Mouse (Mus musculus): ENCODE data around the gene Obscn. TPM values are rescaled to one million over a fixed set of nuclear protein-coding genes. Genes with fewer than 3 reads are reported as not detected.

Gene Obscn
- total and polyA plus RNA-seq, 2 experiments from 2014 or later, result 0.38 to 2.1 TPM

DNA sequence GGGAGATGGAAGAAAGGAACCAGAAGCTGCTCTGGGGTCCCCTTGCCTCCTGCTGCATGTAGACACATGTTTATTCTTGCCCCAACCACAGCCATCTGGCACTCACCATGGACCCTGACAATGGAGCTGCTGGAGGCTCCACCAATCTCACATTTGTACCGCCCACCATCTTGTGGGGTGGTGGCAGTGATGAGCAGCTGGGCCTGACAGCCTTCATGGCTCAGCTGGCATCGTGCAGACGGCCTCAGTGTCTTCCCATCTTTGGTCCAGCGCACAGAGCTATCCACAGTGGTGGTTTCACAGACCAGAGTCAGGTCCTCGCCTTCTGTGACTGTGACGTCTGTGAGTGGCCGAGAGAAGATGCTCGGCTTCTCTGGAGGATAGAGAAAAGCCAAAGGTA is 67.3 kb downstream of the Obscn start:
- no peak for TF ChIP-seq CTCF (IDR thresholded peaks at IDR 0.05)
- ATAC-seq (ENCODE audit: low FRiP score) (no peak), DNase-seq (ENCODE audit: low spot score) (no peak)
- Histone ChIP-seq H3K9me3 (ENCODE audit: low read length) (no peaks in the 10 kb centered on the region), H3K4me2 (ENCODE audit: low read depth, low read length, poor library complexity, severe bottlenecking) (no peak overlapping the region), H3K4me1 (ENCODE audit: insufficient read depth, low read length) (no peaks in the 10 kb centered on the region), H3K27ac (ENCODE audit: low read depth, low read length) (no peak overlapping the region), H3K9ac (replicated peaks; ENCODE audit: low read length, poor library complexity, severe bottlenecking) (no peak overlapping the region), H3K27me3 (ENCODE audit: insufficient read depth, low read length) (no peaks in the 10 kb centered on the region), H3K36me3 (ENCODE audit: insufficient read depth, low read length) (no peaks in the 10 kb centered on the region), H3K4me3 (ENCODE audit: low read depth, low read length) (no peak overlapping the region)
- 81% methylated on average over 8 of the region's 8 CpGs for WGBS

DNA sequence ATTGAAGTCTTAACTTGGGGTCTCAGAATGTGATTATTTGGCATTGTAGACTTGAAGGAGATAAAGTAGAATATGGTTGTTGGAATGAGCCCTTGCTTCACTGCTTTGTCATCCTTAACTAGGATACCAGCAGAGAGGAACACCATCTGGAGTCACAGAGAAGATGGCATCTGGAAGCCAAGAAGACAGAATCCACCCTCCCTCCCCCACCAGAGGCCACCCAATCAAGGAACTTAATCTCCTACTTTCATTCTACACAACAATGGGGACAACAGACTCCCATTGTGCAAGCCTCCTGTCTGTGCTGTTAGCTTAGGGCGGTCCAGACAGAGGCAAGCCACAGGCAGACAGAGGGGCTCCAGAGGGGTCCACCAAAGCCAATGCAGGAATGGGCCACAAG is 67.8 kb downstream of the Obscn start:
- H3K4me2 ChIP-seq (ENCODE audit: low read depth, low read length, poor library complexity, severe bottlenecking), result no peak overlapping the region
- ATAC-seq (ENCODE audit: low FRiP score) (no peak), DNase-seq (ENCODE audit: low spot score) (no peak)
- no peak overlapping the region for H3K4me3 ChIP-seq (ENCODE audit: low read depth, low read length)
- TF ChIP-seq CTCF (IDR thresholded peaks at IDR 0.05), result no peak
- 12% methylated on average over 1 of the region's 1 CpGs for WGBS
- no peaks in the 10 kb centered on the region for H3K9me3 ChIP-seq (ENCODE audit: low read length)
- H3K9ac ChIP-seq (replicated peaks; ENCODE audit: low read length, poor library complexity, severe bottlenecking), result no peak overlapping the region
- no peak overlapping the region for H3K27ac ChIP-seq (ENCODE audit: low read depth, low read length)
- H3K36me3 ChIP-seq (ENCODE audit: insufficient read depth, low read length), result no peaks in the 10 kb centered on the region
- H3K4me1 ChIP-seq (ENCODE audit: insufficient read depth, low read length), result no peaks in the 10 kb centered on the region
- H3K27me3 ChIP-seq (ENCODE audit: insufficient read depth, low read length), result no peaks in the 10 kb centered on the region

DNA sequence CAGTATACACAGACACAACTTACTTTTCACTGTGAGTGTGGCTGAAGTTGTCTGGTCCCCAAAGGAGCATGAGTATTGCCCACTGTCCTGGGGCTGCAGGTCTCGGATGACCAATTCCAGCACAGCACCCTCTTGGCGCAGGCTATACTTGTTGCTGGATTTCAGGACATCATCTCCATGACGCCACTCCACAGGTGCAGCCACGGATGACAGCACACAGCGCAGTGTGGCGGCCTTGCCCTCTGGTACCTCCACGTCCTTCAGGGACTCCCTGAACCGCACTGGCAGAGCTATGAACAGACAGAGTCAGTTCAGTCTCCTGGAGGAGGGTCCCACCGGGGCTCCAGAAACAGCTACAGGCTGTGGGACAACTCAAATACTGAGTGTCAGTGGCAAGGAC is 68.3 kb downstream of the Obscn start:
- H3K4me1 ChIP-seq (ENCODE audit: insufficient read depth, low read length), result no peaks in the 10 kb centered on the region
- no peaks in the 10 kb centered on the region for H3K9me3 ChIP-seq (ENCODE audit: low read length)
- H3K4me3 ChIP-seq (ENCODE audit: low read depth, low read length), result no peak overlapping the region
- no peak overlapping the region for H3K4me2 ChIP-seq (ENCODE audit: low read depth, low read length, poor library complexity, severe bottlenecking)
- ATAC-seq (ENCODE audit: low FRiP score) (no peak), DNase-seq (ENCODE audit: low spot score) (no peak)
- TF ChIP-seq CTCF (IDR thresholded peaks at IDR 0.05), result no peak
- no peak overlapping the region for H3K27ac ChIP-seq (ENCODE audit: low read depth, low read length)
- no peaks in the 10 kb centered on the region for H3K27me3 ChIP-seq (ENCODE audit: insufficient read depth, low read length)
- H3K9ac ChIP-seq (replicated peaks; ENCODE audit: low read length, poor library complexity, severe bottlenecking), result no peak overlapping the region
- no peaks in the 10 kb centered on the region for H3K36me3 ChIP-seq (ENCODE audit: insufficient read depth, low read length)
- 76% methylated on average over 9 of the region's 9 CpGs for WGBS

DNA sequence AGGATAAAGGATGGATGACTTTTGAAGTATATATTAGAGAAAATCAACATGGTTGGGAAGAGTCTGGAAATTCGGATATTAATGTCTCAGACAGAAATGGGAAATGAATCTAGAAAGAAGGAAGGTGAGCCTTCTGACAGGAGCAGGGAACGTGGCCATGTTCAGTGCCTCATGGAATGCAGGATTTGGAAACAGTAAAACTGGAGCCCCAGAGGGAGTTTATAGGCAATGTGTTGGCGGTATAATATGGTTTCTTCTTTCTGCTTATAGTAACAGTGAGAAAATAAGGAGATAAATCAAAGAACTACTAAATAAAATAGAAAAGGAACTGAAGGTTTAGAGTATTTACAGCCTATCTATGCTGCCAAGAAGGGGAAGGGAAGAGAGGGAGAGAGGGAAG is 78.2 kb downstream of the Obscn start:
- Histone ChIP-seq H3K9me3 (ENCODE audit: low read length) (no peaks in the 10 kb centered on the region), H3K27me3 (ENCODE audit: insufficient read depth, low read length) (no peaks in the 10 kb centered on the region), H3K4me1 (ENCODE audit: insufficient read depth, low read length) (no peaks in the 10 kb centered on the region), H3K9ac (replicated peaks; ENCODE audit: low read length, poor library complexity, severe bottlenecking) (no peak overlapping the region), H3K36me3 (ENCODE audit: insufficient read depth, low read length) (no peaks in the 10 kb centered on the region), H3K27ac (ENCODE audit: low read depth, low read length) (no peak overlapping the region), H3K4me3 (ENCODE audit: low read depth, low read length) (no peak overlapping the region), H3K4me2 (ENCODE audit: low read depth, low read length, poor library complexity, severe bottlenecking) (no peak overlapping the region)
- no peak for ATAC-seq (ENCODE audit: low FRiP score)
- no peak for TF ChIP-seq CTCF (IDR thresholded peaks at IDR 0.05)
- DNase-seq (ENCODE audit: low spot score), result no peak
- WGBS, result 61% methylated on average over 3 of the region's 3 CpGs

DNA sequence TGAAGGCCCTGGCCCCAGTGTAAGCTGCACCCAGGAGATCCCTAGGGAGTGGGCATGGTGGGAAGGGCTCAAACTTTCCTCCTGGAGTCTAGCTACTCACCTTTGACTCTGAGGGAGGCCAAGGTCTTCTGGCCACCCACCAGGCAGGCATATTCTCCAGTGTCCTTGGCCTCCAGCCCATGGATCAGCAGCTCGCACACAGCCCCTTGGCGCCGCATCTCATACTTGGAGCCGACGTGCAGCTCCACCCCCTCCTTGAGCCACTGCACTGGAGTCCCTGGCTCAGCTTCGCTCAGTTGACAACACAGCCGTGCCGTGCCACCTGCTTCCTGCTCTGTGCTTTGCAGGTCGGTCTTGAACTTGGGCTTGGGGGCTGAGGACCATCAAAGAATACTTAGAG is 85.2 kb downstream of the Obscn start:
- ATAC-seq (ENCODE audit: low FRiP score) (no peak), DNase-seq (ENCODE audit: low spot score) (no peak)
- H3K9me3 ChIP-seq (ENCODE audit: low read length), result no peaks in the 10 kb centered on the region
- 85% methylated on average over 9 of the region's 9 CpGs for WGBS
- no peak overlapping the region for H3K4me2 ChIP-seq (ENCODE audit: low read depth, low read length, poor library complexity, severe bottlenecking)
- no peaks in the 10 kb centered on the region for H3K4me1 ChIP-seq (ENCODE audit: insufficient read depth, low read length)
- no peak overlapping the region for H3K9ac ChIP-seq (replicated peaks; ENCODE audit: low read length, poor library complexity, severe bottlenecking)
- no peak overlapping the region for H3K27ac ChIP-seq (ENCODE audit: low read depth, low read length)
- no peak for TF ChIP-seq CTCF (IDR thresholded peaks at IDR 0.05)
- H3K4me3 ChIP-seq (ENCODE audit: low read depth, low read length), result no peak overlapping the region
- H3K36me3 ChIP-seq (ENCODE audit: insufficient read depth, low read length), result no peaks in the 10 kb centered on the region
- H3K27me3 ChIP-seq (ENCODE audit: insufficient read depth, low read length), result no peaks in the 10 kb centered on the region

DNA sequence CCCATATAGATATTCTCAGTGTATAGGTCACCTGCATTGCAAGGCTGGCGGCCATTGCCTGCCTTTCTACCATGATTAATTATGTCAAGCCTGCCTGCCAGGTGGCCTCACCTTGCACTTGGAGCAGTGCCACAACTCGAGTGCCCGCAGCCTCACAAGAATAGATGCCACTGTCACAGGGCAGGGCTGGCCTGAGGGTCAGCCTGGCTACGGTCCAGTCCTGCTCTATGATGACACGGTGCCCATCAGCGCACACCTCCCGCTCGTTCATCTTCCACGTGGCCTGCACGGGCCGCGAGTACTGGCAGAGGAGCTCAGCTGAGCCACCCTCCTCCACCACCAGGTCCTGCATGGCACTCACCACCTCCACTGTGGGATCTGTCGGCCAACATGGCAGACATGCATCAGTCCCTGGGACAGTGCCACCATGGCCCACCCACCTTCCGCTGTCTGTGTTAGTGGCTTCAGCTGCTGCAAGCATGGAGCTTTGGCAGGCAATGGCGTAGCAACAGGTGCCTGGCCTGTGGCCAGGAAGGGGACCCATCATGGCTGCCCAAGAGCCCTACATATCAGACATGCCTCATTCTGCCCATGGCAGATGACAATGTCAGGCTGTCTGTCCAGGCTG is 91.4 kb downstream of the Obscn start:
- H3K4me2 ChIP-seq (ENCODE audit: low read depth, low read length, poor library complexity, severe bottlenecking), result no peak overlapping the region
- H3K9ac ChIP-seq (replicated peaks; ENCODE audit: low read length, poor library complexity, severe bottlenecking), result no peak overlapping the region
- no peak for TF ChIP-seq CTCF (IDR thresholded peaks at IDR 0.05)
- no peak overlapping the region for H3K4me3 ChIP-seq (ENCODE audit: low read depth, low read length)
- 91% methylated on average over 15 of the region's 15 CpGs for WGBS
- no peak overlapping the region for H3K27ac ChIP-seq (ENCODE audit: low read depth, low read length)
- H3K36me3 ChIP-seq (ENCODE audit: insufficient read depth, low read length), result no peaks in the 10 kb centered on the region
- no peak for ATAC-seq (ENCODE audit: low FRiP score)
- no peaks in the 10 kb centered on the region for H3K27me3 ChIP-seq (ENCODE audit: insufficient read depth, low read length)
- no peaks in the 10 kb centered on the region for H3K4me1 ChIP-seq (ENCODE audit: insufficient read depth, low read length)
- peak; percentile 21 for DNase-seq (ENCODE audit: low spot score)
- no peaks in the 10 kb centered on the region for H3K9me3 ChIP-seq (ENCODE audit: low read length)

Data from midbrain, postnatal 0 days (tissue).